ENCODE assay signal across 22 mouse cellular contexts in the genomic region with DNA sequence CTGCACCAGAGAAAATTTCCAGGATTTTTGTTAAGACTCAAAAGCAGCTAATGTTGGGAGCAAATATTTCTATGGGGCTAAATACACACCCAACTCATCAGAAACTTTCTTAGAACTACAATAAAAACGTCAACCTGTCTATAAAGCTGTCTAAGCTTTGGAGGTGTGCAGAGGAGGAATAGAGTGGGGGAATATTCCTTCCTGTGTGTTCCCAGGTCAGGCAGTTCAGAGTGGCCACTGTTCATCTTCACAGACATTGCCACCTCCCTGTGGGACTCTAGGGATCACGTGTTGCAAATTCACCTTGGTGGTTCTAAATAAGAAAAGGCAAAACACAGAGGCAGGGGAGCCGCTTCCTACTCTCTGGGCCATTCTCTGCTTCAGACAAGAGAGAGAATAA.
DNase-seq lines count a peak whose midpoint lies in the region; ATAC-seq and TF ChIP-seq lines count a peak whose summit lies in the region.
"Had no signal": no experiment of that assay in that cellular context is flagged by ENCODE, and none has a peak within 500 bp of the region (broad histone marks: within the 10 kb centered on the region; RNA-seq: fewer than 3 reads in every experiment).

No protein-coding gene starts in this region.

- peak; percentile 76; the same call in 1 of the 2 replicates for ATAC-seq in kidney, embryonic 14.5 days (ENCODE audit: low FRiP score, low TSS enrichment)
- ATAC-seq: CD4-positive, CD25-positive, alpha-beta regulatory T cell, adult 4 months; forebrain, embryonic 14.5 days; forebrain, postnatal 0 days; hindbrain, postnatal 0 days; inflammation-experienced regulatory T-cells, adult 6 months had no signal

- TF ChIP-seq POLR2A in CH12.LX (IDR thresholded peaks at IDR 0.05; ENCODE audit: low read depth, low read length) = no peak

- no peak overlapping the region for H3K27ac ChIP-seq in kidney, embryonic 14.5 days (ENCODE audit: low read depth, low read length)
- H3K27ac ChIP-seq in CH12.LX (ENCODE audit: insufficient read depth, low read depth) = no peak overlapping the region
- peak overlapping the region; percentile 25 for H3K27ac ChIP-seq in limb, embryonic 10.5 days
- H3K27ac ChIP-seq: embryonic facial prominence, embryonic 12.5 days; embryonic facial prominence, embryonic 15.5 days; gastrocnemius, adult 2 months; hindbrain, embryonic 13.5 days; hindbrain, postnatal 0 days had no signal

- no peak for DNase-seq in kidney, postnatal 10 days
- DNase-seq in CH12.LX (ENCODE audit: extremely low read depth) (no peak), R1 (ENCODE audit: low read depth, low spot score) (peak; percentile 22)
- no peak for DNase-seq in limb, embryonic 10.5 days (ENCODE audit: low spot score)
- DNase-seq in ovary, postnatal 14 days (ENCODE audit: low spot score) = no peak
- DNase-seq: adrenal gland, adult 2 months; adrenal gland, postnatal 14 days; cerebellum, adult 11 months; cerebellum, adult 2 months; cerebellum, postnatal 25 days; forebrain, postnatal 0 days; gastrocnemius, adult 2 months; gastrocnemius, postnatal 14 days had no signal

- no peak overlapping the region for H3K4me3 ChIP-seq in kidney, embryonic 14.5 days (ENCODE audit: low read length)
- no peak overlapping the region for H3K4me3 ChIP-seq in CH12.LX (replicated peaks in 1 of 3; ENCODE audit: low read depth in 2 of 3, low read length in 2 of 3, poor library complexity in 1 of 3)
- H3K4me3 ChIP-seq in limb, embryonic 10.5 days = no peak overlapping the region
- H3K4me3 ChIP-seq: embryonic facial prominence, embryonic 12.5 days; embryonic facial prominence, embryonic 15.5 days; gastrocnemius, adult 2 months; hindbrain, embryonic 13.5 days had no signal

- no peak overlapping the region for H3K9ac ChIP-seq in kidney, embryonic 14.5 days (ENCODE audit: low read depth, low read length)
- H3K9ac ChIP-seq in CH12.LX (ENCODE audit: insufficient read depth, low read depth) = no peak overlapping the region
- H3K9ac ChIP-seq: embryonic facial prominence, embryonic 12.5 days; embryonic facial prominence, embryonic 15.5 days; forebrain, postnatal 0 days; hindbrain, embryonic 13.5 days had no signal

- in situ Hi-C loops in CH12.LX (cut with MboI; ENCODE audit: low pct_ligation_motif_present, low pct_unique_long_range_greater_than_20kb, low sequenced_read_pairs) = no loop called here

- no peaks in the 10 kb centered on the region for H3K27me3 ChIP-seq in kidney, embryonic 14.5 days (ENCODE audit: control insufficient read depth, insufficient read depth, low read length)
- H3K27me3 ChIP-seq in CH12.LX (replicated peaks) = no peaks in the 10 kb centered on the region
- no peaks in the 10 kb centered on the region for H3K27me3 ChIP-seq in limb, embryonic 10.5 days (ENCODE audit: low read depth, poor library complexity, severe bottlenecking)
- H3K27me3 ChIP-seq: embryonic facial prominence, embryonic 12.5 days; embryonic facial prominence, embryonic 15.5 days; hindbrain, embryonic 13.5 days had no signal

- peaks cover 4% of the 10 kb centered on the region; the same call in 1 of the 2 replicates for H3K4me1 ChIP-seq in kidney, embryonic 14.5 days (ENCODE audit: control insufficient read depth, insufficient read depth, low read length)
- peaks cover 3 to 10% of the 10 kb centered on the region in 2 experiments for H3K4me1 ChIP-seq in CH12.LX (ENCODE audit: control insufficient read depth in 1 of 2, insufficient read depth in 2 of 2)
- peaks cover 14% of the 10 kb centered on the region for H3K4me1 ChIP-seq in limb, embryonic 10.5 days

- H3K79me2 ChIP-seq in CH12.LX (replicated peaks; ENCODE audit: control insufficient read depth, extremely low read depth, insufficient read depth, poor library complexity, severe bottlenecking) = no peaks in the 10 kb centered on the region

- no peak for TF ChIP-seq RAD21 in CH12.LX (IDR thresholded peaks at IDR 0.05; ENCODE audit: low read depth, low read length)

- no peak for TF ChIP-seq EP300 in CH12.LX (IDR thresholded peaks at IDR 0.05; ENCODE audit: low read length)

- dilution Hi-C loops in CH12.LX (cut with MboI; ENCODE audit: extremely low pct_ligation_motif_present, extremely low pct_unique_long_range_greater_than_20kb, low sequenced_read_pairs) = no loop called here

- no peaks in the 10 kb centered on the region for H3K9me3 ChIP-seq in kidney, embryonic 14.5 days (ENCODE audit: control insufficient read depth, low read length)
- H3K9me3 ChIP-seq in CH12.LX (replicated peaks; ENCODE audit: low read length) = peaks cover 3% of the 10 kb centered on the region
- H3K9me3 ChIP-seq in limb, embryonic 10.5 days (replicated peaks) = no peaks in the 10 kb centered on the region
- H3K9me3 ChIP-seq: embryonic facial prominence, embryonic 12.5 days; embryonic facial prominence, embryonic 15.5 days; hindbrain, embryonic 13.5 days had no signal

- H3K4me2 ChIP-seq in kidney, embryonic 14.5 days (replicated peaks; ENCODE audit: low read depth, low read length) = no peak overlapping the region
- H3K4me2 ChIP-seq in CH12.LX (ENCODE audit: insufficient read depth, low read depth, poor library complexity, severe bottlenecking) = 0 out of 2 replicates have a peak overlapping the region, but pooled peaks have one; percentile 19
- H3K4me2 ChIP-seq: embryonic facial prominence, embryonic 12.5 days; embryonic facial prominence, embryonic 15.5 days; heart, embryonic 11.5 days; hindbrain, embryonic 13.5 days had no signal

- H3K36me3 ChIP-seq in kidney, embryonic 14.5 days (ENCODE audit: control insufficient read depth, insufficient read depth, low read length) = no peaks in the 10 kb centered on the region
- no peaks in the 10 kb centered on the region for H3K36me3 ChIP-seq in CH12.LX (replicated peaks in 1 of 2; ENCODE audit: control insufficient read depth in 1 of 2, insufficient read depth in 1 of 2, low read length in 1 of 2)
- H3K36me3 ChIP-seq in limb, embryonic 10.5 days = no peaks in the 10 kb centered on the region
- H3K36me3 ChIP-seq: embryonic facial prominence, embryonic 12.5 days; embryonic facial prominence, embryonic 15.5 days; hindbrain, embryonic 13.5 days had no signal

- no peak for TF ChIP-seq CTCF in CH12.LX (conservative IDR thresholded peaks at IDR 0.05 in 1 of 2, IDR thresholded peaks at IDR 0.05 in 1 of 2; ENCODE audit: low read depth in 2 of 2, low read length in 2 of 2)

- 30% methylated on average over 3 of the region's 3 CpGs for WGBS in kidney, embryonic 14.5 days
- WGBS in limb, embryonic 10.5 days = 64% methylated on average over 3 of the region's 3 CpGs

TF ChIP-seq in CH12.LX, 34 proteins besides CTCF, POLR2A, EP300 and RAD21:
- TF ChIP-seq USF1 (IDR thresholded peaks at IDR 0.05; ENCODE audit: low read depth, low read length) = peak; percentile 22; the same call in 1 of the 2 replicates
- TF ChIP-seq MAX (IDR thresholded peaks at IDR 0.05; ENCODE audit: low read length) = 0 out of 2 replicates have a peak, but pooled peaks have one; percentile 15
- no peak for TF ChIP-seq TCF12 (IDR thresholded peaks at IDR 0.05; ENCODE audit: low read depth, low read length)
